Comparison of ENCODE assay signal across 13 mouse cellular contexts in genomic region chr7:25764221-25764620, GRCm38 (mm10). TPM values are rescaled to one million over a fixed set of nuclear protein-coding genes. Genes with fewer than 3 reads are reported as not detected.
DNase-seq lines count a peak whose midpoint lies in the region; ATAC-seq and TF ChIP-seq lines count a peak whose summit lies in the region.
"Had no signal": no experiment of that assay in that cellular context is flagged by ENCODE, and none has a peak within 500 bp of the region (broad histone marks: within the 10 kb centered on the region; RNA-seq: fewer than 3 reads in every experiment).

No protein-coding gene starts in this region.

- H3K36me3 ChIP-seq in lung, postnatal 0 days (ENCODE audit: insufficient read depth, low read length), result no peaks in the 10 kb centered on the region
- peaks cover 64% of the 10 kb centered on the region for H3K36me3 ChIP-seq in heart, embryonic 14.5 days (ENCODE audit: control insufficient read depth, insufficient read depth, low read length)

- H3K27ac ChIP-seq in lung, postnatal 0 days (ENCODE audit: low read length), result peak overlapping the region; percentile 66
- H3K27ac ChIP-seq in heart, embryonic 14.5 days (replicated peaks in 1 of 2; ENCODE audit: control insufficient read depth in 1 of 2, insufficient read depth in 1 of 2, low read depth in 2 of 2, low read length in 2 of 2), result peak overlapping the region; percentile 9 to 46; a peak in 3 of 4 replicates

- 37% methylated on average over 5 of the region's 5 CpGs for WGBS in lung, postnatal 0 days
- 32% methylated on average over 5 of the region's 5 CpGs for WGBS in heart, embryonic 14.5 days

- TF ChIP-seq CTCF in lung, postnatal 0 days (IDR thresholded peaks at IDR 0.05), result no peak

- no peaks in the 10 kb centered on the region for H3K9me3 ChIP-seq in lung, postnatal 0 days (ENCODE audit: low read length)
- no peaks in the 10 kb centered on the region for H3K9me3 ChIP-seq in heart, embryonic 14.5 days (ENCODE audit: control insufficient read depth, low read length)

- no peaks in the 10 kb centered on the region for H3K27me3 ChIP-seq in lung, postnatal 0 days (replicated peaks; ENCODE audit: insufficient read depth, low read length)
- no peaks in the 10 kb centered on the region for H3K27me3 ChIP-seq in heart, embryonic 14.5 days (ENCODE audit: control insufficient read depth, insufficient read depth, low read length)

- TF ChIP-seq EP300 in lung, postnatal 0 days (IDR thresholded peaks at IDR 0.05), result no peak

- ATAC-seq in lung, postnatal 0 days, result peak; percentile 45; the same call in 1 of the 2 replicates
- no peak for ATAC-seq in heart, embryonic 14.5 days (ENCODE audit: insufficient number of reproducible peaks, insufficient read depth, low FRiP score, low read depth)

- H3K9ac ChIP-seq in lung, postnatal 0 days (replicated peaks; ENCODE audit: low read depth), result 0 out of 2 replicates have a peak overlapping the region, but pooled peaks have one; percentile 32
- no peak overlapping the region for H3K9ac ChIP-seq in heart, embryonic 14.5 days (ENCODE audit: low read length)

- H3K4me1 ChIP-seq in lung, postnatal 0 days (ENCODE audit: insufficient read depth, low read depth, low read length), result no peaks in the 10 kb centered on the region
- H3K4me1 ChIP-seq in heart, embryonic 14.5 days (ENCODE audit: control insufficient read depth in 2 of 2, insufficient read depth in 2 of 2, low read length in 2 of 2), result no peaks in the 10 kb centered on the region; a peak in 1 of 4 replicates

- H3K4me3 ChIP-seq in lung, postnatal 0 days (ENCODE audit: low read depth, low read length), result no peak overlapping the region
- H3K4me3 ChIP-seq in heart, embryonic 14.5 days (ENCODE audit: control insufficient read depth in 1 of 2, insufficient read depth in 1 of 2, low read depth in 1 of 2, low read length in 2 of 2), result no peak overlapping the region

- peak; percentile 26 for DNase-seq in lung, postnatal 0 days (ENCODE audit: low spot score)
- DNase-seq in lung, adult 18-20 months, result no peak
- peak; percentile 43 for DNase-seq in kidney, adult 9 months
- DNase-seq in lung, postnatal 36 days, result peak; percentile 33
- DNase-seq in frontal cortex, postnatal 36 days (ENCODE audit: low spot score in 2 of 2), result no peak
- DNase-seq in left cerebral cortex, adult 8-10 months (ENCODE audit: low spot score in 2 of 2), result no peak
- DNase-seq: adrenal gland, adult 8-10 months; cerebellum, adult 9-11 months; layer of hippocampus, adult 9-11 months; right cerebral cortex, postnatal 25 days; thymus, postnatal 4 days had no signal

- H3K4me2 ChIP-seq in lung, postnatal 0 days (replicated peaks; ENCODE audit: low read depth, low read length), result no peak overlapping the region
- H3K4me2 ChIP-seq in heart, embryonic 14.5 days (ENCODE audit: low read length), result no peak overlapping the region

RNA-seq across cellular contexts. Expression of gene Hnrnpul1, which starts 9.7 kb away (rescaled TPM):
- 32.4 and 34.5 TPM in 2 replicates for polyA plus RNA-seq in lung, postnatal 0 days (2015; fragmentation: Nextera tagmentation; extraction: Ambion mirVana)
- polyA plus RNA-seq in heart, embryonic 14.5 days (2014; fragmentation: Nextera tagmentation; extraction: Ambion mirVana), result 47.2 and 50.9 TPM in 2 replicates
- 100 to 1,000 TPM; 102 to 118 (median 109) TPM for total RNA-seq in left cerebral cortex, adult 8-10 months (2022)

RNA-seq across cellular contexts. Expression of gene Axl, which starts 24.3 kb away (rescaled TPM):
- polyA plus RNA-seq in lung, postnatal 0 days (2015; fragmentation: Nextera tagmentation; extraction: Ambion mirVana), result 74.6 and 81.6 TPM in 2 replicates
- polyA plus RNA-seq in heart, embryonic 14.5 days (2014; fragmentation: Nextera tagmentation; extraction: Ambion mirVana), result 38.9 and 42.1 TPM in 2 replicates
- 10 to 100 TPM; 37.9 to 58.3 (median 45.8) TPM for total RNA-seq in left cerebral cortex, adult 8-10 months (2022)

RNA-seq across cellular contexts. Expression of gene Ccdc97, which starts 45.3 kb away (rescaled TPM):
- 9.8 and 12.1 TPM in 2 replicates for polyA plus RNA-seq in lung, postnatal 0 days (2015; fragmentation: Nextera tagmentation; extraction: Ambion mirVana)
- 23.4 and 24.5 TPM in 2 replicates for polyA plus RNA-seq in heart, embryonic 14.5 days (2014; fragmentation: Nextera tagmentation; extraction: Ambion mirVana)
- 10 to 100 TPM; 57.8 to 60.7 (median 58.4) TPM for total RNA-seq in left cerebral cortex, adult 8-10 months (2022)

RNA-seq across cellular contexts. Expression of gene Cyp2s1, which starts 52.5 kb away (rescaled TPM):
- 51.9 and 53.1 TPM in 2 replicates for polyA plus RNA-seq in lung, postnatal 0 days (2015; fragmentation: Nextera tagmentation; extraction: Ambion mirVana)
- 3.0 and 3.1 TPM in 2 replicates for polyA plus RNA-seq in heart, embryonic 14.5 days (2014; fragmentation: Nextera tagmentation; extraction: Ambion mirVana)
- total RNA-seq in left cerebral cortex, adult 8-10 months (2022), result 1 to 10 TPM; 4.3 to 5.1 (median 4.9) TPM
- total RNA-seq: MEL had no signal

Comparison
In these comparisons a context has a peak if more than half of its experiments do, and no peak if none do; other contexts are left out.
1. DNase-seq: peak in lung, postnatal 0 days (single experiment), kidney, adult 9 months (single experiment) and lung, postnatal 36 days (single experiment); none in lung, adult 18-20 months (0 of 2), frontal cortex, postnatal 36 days (0 of 2) and left cerebral cortex, adult 8-10 months (0 of 2).